Mouse (Mus musculus): Measurements from ENCODE around the gene Gpr27. TPM values are rescaled to one million over a fixed set of nuclear protein-coding genes. Genes with fewer than 3 reads are reported as not detected.

Gpr27 gene
- polyA plus RNA-seq (2012; rRNA removed), result 0.99 and 1.2 TPM in 2 replicates

- no peak for DNase-seq
- H3K27me3 ChIP-seq (replicated peaks; ENCODE audit: control insufficient read depth, insufficient read depth, low read length), result peaks cover 8% of the 10 kb centered on the region; the same call in 1 of the 2 replicates
Observed at GRCm38 (mm10) chr6:99692206-99692915, at the start of gene Gpr27. Gene Gpr27, plus strand, starts transcription at chr6:99692679.

GRCm38 (mm10) chr6:99643439-99644199 is 48.9 kb upstream of the Gpr27 start:
- H3K4me3 ChIP-seq (ENCODE audit: insufficient read depth, low read depth, low read length), result no peak overlapping the region
- H3K36me3 ChIP-seq (ENCODE audit: control insufficient read depth, insufficient read depth, low read length), result no peaks in the 10 kb centered on the region
- no peaks in the 10 kb centered on the region for H3K4me1 ChIP-seq (ENCODE audit: control insufficient read depth, insufficient read depth, low read length)
- peak; percentile 84 for DNase-seq
- H3K27me3 ChIP-seq (replicated peaks; ENCODE audit: control insufficient read depth, insufficient read depth, low read length), result no peaks in the 10 kb centered on the region
- H3K27ac ChIP-seq (ENCODE audit: insufficient read depth, low read depth, low read length), result no peak overlapping the region
- WGBS, result 40% methylated on average over 10 of the region's 10 CpGs
- no peak for TF ChIP-seq CTCF (conservative IDR thresholded peaks at IDR 0.05; ENCODE audit: insufficient read depth, insufficient read length, low read depth, low read length)

More at GRCm38 (mm10) chr6:99692206-99692915, at the start of gene Gpr27:
- TF ChIP-seq POLR2A (IDR thresholded peaks at IDR 0.05; ENCODE audit: low read depth, low read length), result no peak
- no peak for TF ChIP-seq CTCF (conservative IDR thresholded peaks at IDR 0.05; ENCODE audit: insufficient read depth, insufficient read length, low read depth, low read length)
- under 1% methylated on average over 102 of the region's 112 CpGs for WGBS
- H3K4me1 ChIP-seq (ENCODE audit: control insufficient read depth, insufficient read depth, low read length), result no peaks in the 10 kb centered on the region
- H3K27ac ChIP-seq (ENCODE audit: insufficient read depth, low read depth, low read length), result no peak within 1 kb of the TSS
- no peaks in the 10 kb centered on the region for H3K36me3 ChIP-seq (ENCODE audit: control insufficient read depth, insufficient read depth, low read length)
- H3K4me3 ChIP-seq (ENCODE audit: insufficient read depth, low read depth, low read length), result peak within 1 kb of the TSS; percentile 49

- TF ChIP-seq POLR2A (IDR thresholded peaks at IDR 0.05; ENCODE audit: low read depth, low read length), result no peak
- H3K27ac ChIP-seq (ENCODE audit: insufficient read depth, low read depth, low read length), result no peak overlapping the region
- DNase-seq, result no peak
- no peaks in the 10 kb centered on the region for H3K36me3 ChIP-seq (ENCODE audit: control insufficient read depth, insufficient read depth, low read length)
- no peaks in the 10 kb centered on the region for H3K4me1 ChIP-seq (ENCODE audit: control insufficient read depth, insufficient read depth, low read length)
- 75% methylated on average over 5 of the region's 5 CpGs for WGBS
- H3K4me3 ChIP-seq (ENCODE audit: insufficient read depth, low read depth, low read length), result no peak overlapping the region
- no peaks in the 10 kb centered on the region for H3K27me3 ChIP-seq (replicated peaks; ENCODE audit: control insufficient read depth, insufficient read depth, low read length)
Observed at GRCm38 (mm10) chr6:99644386-99644785, 48.1 kb upstream of the Gpr27 start.

- DNase-seq, result no peak
- no peak overlapping the region for H3K4me3 ChIP-seq (ENCODE audit: insufficient read depth, low read depth, low read length)
- 88% methylated on average over 5 of the region's 5 CpGs for WGBS
- H3K27me3 ChIP-seq (replicated peaks; ENCODE audit: control insufficient read depth, insufficient read depth, low read length), result no peaks in the 10 kb centered on the region
- H3K4me1 ChIP-seq (ENCODE audit: control insufficient read depth, insufficient read depth, low read length), result no peaks in the 10 kb centered on the region
- H3K27ac ChIP-seq (ENCODE audit: insufficient read depth, low read depth, low read length), result no peak overlapping the region
- no peaks in the 10 kb centered on the region for H3K36me3 ChIP-seq (ENCODE audit: control insufficient read depth, insufficient read depth, low read length)
- TF ChIP-seq CTCF (conservative IDR thresholded peaks at IDR 0.05; ENCODE audit: insufficient read depth, insufficient read length, low read depth, low read length) (no peak), POLR2A (IDR thresholded peaks at IDR 0.05; ENCODE audit: low read depth, low read length) (no peak)
Observed at GRCm38 (mm10) chr6:99644876-99645275, 47.6 kb upstream of the Gpr27 start.

GRCm38 (mm10) chr6:99646344-99646743 is 46.1 kb upstream of the Gpr27 start:
- WGBS, result 86% methylated on average over 10 of the region's 10 CpGs
- Histone ChIP-seq H3K27ac (ENCODE audit: insufficient read depth, low read depth, low read length) (no peak overlapping the region), H3K27me3 (replicated peaks; ENCODE audit: control insufficient read depth, insufficient read depth, low read length) (no peaks in the 10 kb centered on the region), H3K4me1 (ENCODE audit: control insufficient read depth, insufficient read depth, low read length) (no peaks in the 10 kb centered on the region), H3K4me3 (ENCODE audit: insufficient read depth, low read depth, low read length) (no peak overlapping the region), H3K36me3 (ENCODE audit: control insufficient read depth, insufficient read depth, low read length) (no peaks in the 10 kb centered on the region)
- TF ChIP-seq CTCF (conservative IDR thresholded peaks at IDR 0.05; ENCODE audit: insufficient read depth, insufficient read length, low read depth, low read length) (no peak), POLR2A (IDR thresholded peaks at IDR 0.05; ENCODE audit: low read depth, low read length) (no peak)
- DNase-seq, result no peak

GRCm38 (mm10) chr6:99649307-99649706 is 43.2 kb upstream of the Gpr27 start:
- no peak overlapping the region for H3K27ac ChIP-seq (ENCODE audit: insufficient read depth, low read depth, low read length)
- TF ChIP-seq CTCF (conservative IDR thresholded peaks at IDR 0.05; ENCODE audit: insufficient read depth, insufficient read length, low read depth, low read length) (no peak), POLR2A (IDR thresholded peaks at IDR 0.05; ENCODE audit: low read depth, low read length) (no peak)
- no peaks in the 10 kb centered on the region for H3K36me3 ChIP-seq (ENCODE audit: control insufficient read depth, insufficient read depth, low read length)
- WGBS, result 85% methylated on average over 2 of the region's 2 CpGs
- no peak for DNase-seq
- no peak overlapping the region for H3K4me3 ChIP-seq (ENCODE audit: insufficient read depth, low read depth, low read length)
- H3K4me1 ChIP-seq (ENCODE audit: control insufficient read depth, insufficient read depth, low read length), result no peaks in the 10 kb centered on the region
- no peaks in the 10 kb centered on the region for H3K27me3 ChIP-seq (replicated peaks; ENCODE audit: control insufficient read depth, insufficient read depth, low read length)

- H3K4me1 ChIP-seq (ENCODE audit: control insufficient read depth, insufficient read depth, low read length), result no peaks in the 10 kb centered on the region
- WGBS, result 89% methylated on average over 2 of the region's 2 CpGs
- no peaks in the 10 kb centered on the region for H3K27me3 ChIP-seq (replicated peaks; ENCODE audit: control insufficient read depth, insufficient read depth, low read length)
- H3K27ac ChIP-seq (ENCODE audit: insufficient read depth, low read depth, low read length), result no peak overlapping the region
- DNase-seq, result no peak
- H3K4me3 ChIP-seq (ENCODE audit: insufficient read depth, low read depth, low read length), result no peak overlapping the region
- no peaks in the 10 kb centered on the region for H3K36me3 ChIP-seq (ENCODE audit: control insufficient read depth, insufficient read depth, low read length)
- TF ChIP-seq CTCF (conservative IDR thresholded peaks at IDR 0.05; ENCODE audit: insufficient read depth, insufficient read length, low read depth, low read length) (no peak), POLR2A (IDR thresholded peaks at IDR 0.05; ENCODE audit: low read depth, low read length) (no peak)
Observed at GRCm38 (mm10) chr6:99652341-99652740, 40.1 kb upstream of the Gpr27 start.

Data from kidney, adult 2 months (tissue).